Mouse (Mus musculus) midbrain, embryonic 11.5 days (tissue): ENCODE data around the gene Fgf7. TPM values are rescaled to one million over a fixed set of nuclear protein-coding genes. Genes with fewer than 3 reads are reported as not detected.

Source experiments
- ATAC-seq: fragments of 200-750 bp; cut with Nextera tagmentation; 2 replicates; pipeline ENCODE4 v1.8.0; 2017; ENCODE audit warnings: moderate TSS enrichment, moderate library complexity; ENCODE audit not compliant: low FRiP score
- DNase-seq: peaks from one replicate; pipeline ENCODE4 v3.0.0; 2015; ENCODE audit warnings: low spot score; ENCODE audit errors: missing footprints
- H3K27ac ChIP-seq: fragments of 300-500 bp; sonication (generic); 2 replicates; pipeline ENCODE4 v1.5.1; 2014; ENCODE audit warnings: low read depth, low read length
- H3K27me3 ChIP-seq: fragments of 300-500 bp; sonication (generic); 2 replicates; pipeline ENCODE4 v1.6.1; 2014; ENCODE audit warnings: mild to moderate bottlenecking, low read length, moderate library complexity, mixed read lengths; ENCODE audit not compliant: control insufficient read depth, insufficient read depth
- H3K36me3 ChIP-seq: fragments of 300-500 bp; sonication (generic); 2 replicates; pipeline ENCODE4 v1.6.1; 2014; ENCODE audit warnings: mild to moderate bottlenecking, low read length, moderate library complexity, mixed read lengths; ENCODE audit not compliant: control insufficient read depth, insufficient read depth
- H3K4me1 ChIP-seq: fragments of 300-500 bp; sonication (generic); 2 replicates; pipeline ENCODE4 v1.6.1; 2014; ENCODE audit warnings: low read length; ENCODE audit not compliant: control insufficient read depth, insufficient read depth
- H3K4me2 ChIP-seq: fragments of 300-500 bp; sonication (generic); 2 replicates; pipeline ENCODE4 v1.6.1; 2014; ENCODE audit warnings: mild to moderate bottlenecking, moderate library complexity
- H3K4me3 ChIP-seq: fragments of 300-500 bp; sonication (generic); 2 replicates; pipeline ENCODE4 v1.5.1; 2014; ENCODE audit warnings: low read depth, low read length
- H3K9ac ChIP-seq: fragments of 300-500 bp; sonication (generic); 2 replicates; pipeline ENCODE4 v1.6.1; 2014; ENCODE audit warnings: low read length
- H3K9me3 ChIP-seq: fragments of 300-500 bp; sonication (generic); 2 replicates; pipeline ENCODE4 v1.6.1; 2016; ENCODE audit warnings: low read length; ENCODE audit not compliant: control insufficient read depth
- WGBS: fragments of 180-500 bp; shearing (Covaris S2); extraction: QIAGEN DNeasy Blood & Tissue Kit; methylation state at CpG from one replicate; pipeline ENCODE4 v1.1.7; 2014; 5-methylcytosine and 5-hydroxymethylcytosine counted together
- polyA plus RNA-seq: library from polyadenylated mRNA; unstranded; fragments of >200 nt; fragmentation: Nextera tagmentation; extraction: Ambion mirVana; gene quantifications from 2 replicates; pipeline ENCODE4 v1.2.1, GENCODE M21; 2014

Gene Fgf7
- polyA plus RNA-seq = 0.37 and 0.57 TPM in 2 replicates

GRCm38 (mm10) chr2:126034379-126035005, at the start of gene Fgf7:
Gene Fgf7 (plus strand): TSS chr2:126034658.
- Histone ChIP-seq H3K27me3 (no peaks in the 10 kb centered on the region), H3K4me2 (no peak within 1 kb of the TSS), H3K4me3 (no peak within 1 kb of the TSS), H3K27ac (no peak within 1 kb of the TSS), H3K36me3 (no peaks in the 10 kb centered on the region), H3K9ac (no peak within 1 kb of the TSS), H3K9me3 (no peaks in the 10 kb centered on the region), H3K4me1 (no peaks in the 10 kb centered on the region)
- 72% methylated on average over 15 of the region's 15 CpGs for WGBS
- DNase-seq (peak; percentile 79), ATAC-seq (no peak)

GRCm38 (mm10) chr2:126002291-126002690, 32.2 kb upstream of the Fgf7 start:
- H3K27me3 ChIP-seq = no peaks in the 10 kb centered on the region
- H3K4me2 ChIP-seq = no peak overlapping the region
- DNase-seq (no peak), ATAC-seq (no peak)
- H3K27ac ChIP-seq = no peak overlapping the region
- H3K36me3 ChIP-seq = no peaks in the 10 kb centered on the region
- H3K9ac ChIP-seq = no peak overlapping the region
- H3K9me3 ChIP-seq = no peaks in the 10 kb centered on the region
- H3K4me3 ChIP-seq = no peak overlapping the region
- WGBS = 81% methylated on average over 5 of the region's 5 CpGs
- H3K4me1 ChIP-seq = no peaks in the 10 kb centered on the region

DNA sequence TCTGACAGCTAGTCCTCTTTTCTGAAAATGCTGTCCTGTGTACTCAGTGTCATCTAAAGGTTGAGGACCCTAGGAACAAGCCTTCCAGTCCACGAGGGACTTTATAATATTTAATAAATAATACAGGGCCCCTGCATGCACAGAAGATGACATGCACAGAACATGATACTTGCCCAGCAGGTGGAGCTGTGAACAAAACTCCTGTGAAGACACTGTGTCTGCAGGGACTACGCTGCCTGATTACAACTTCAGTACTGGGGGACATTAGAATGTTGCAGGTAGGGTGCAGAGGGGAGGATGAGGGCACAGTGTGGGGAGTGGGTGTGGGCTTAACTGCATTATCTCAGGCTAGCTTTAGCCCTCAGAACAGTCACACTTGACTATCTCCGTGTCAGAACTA, 28.4 kb upstream of the Fgf7 start:
- Histone ChIP-seq H3K4me1 (no peaks in the 10 kb centered on the region), H3K9ac (no peak overlapping the region), H3K4me3 (no peak overlapping the region), H3K36me3 (no peaks in the 10 kb centered on the region), H3K27ac (no peak overlapping the region), H3K9me3 (no peaks in the 10 kb centered on the region), H3K27me3 (no peaks in the 10 kb centered on the region), H3K4me2 (no peak overlapping the region)
- DNase-seq = peak; percentile 89
- ATAC-seq = peak; percentile 73; the same call in 1 of the 2 replicates
- WGBS = 48% methylated on average over 3 of the region's 3 CpGs

DNA sequence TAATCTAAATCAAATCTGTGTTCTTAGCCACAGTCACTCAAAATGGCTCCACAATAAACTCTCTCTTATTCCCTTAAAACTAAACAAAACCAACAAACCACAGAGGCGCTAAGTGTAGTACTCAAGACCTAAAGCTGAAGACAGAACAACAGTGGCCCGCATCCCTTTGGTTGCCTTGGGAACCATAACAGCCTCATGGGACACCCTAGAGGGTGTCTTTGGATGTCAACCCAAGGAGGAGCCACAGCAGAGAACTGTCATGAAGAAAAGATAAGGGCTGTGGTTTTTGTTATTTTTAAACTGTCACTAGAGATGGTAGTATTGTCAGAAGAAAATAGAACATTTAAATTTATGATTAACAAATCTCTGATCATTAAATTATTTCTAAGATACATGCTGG, 27.7 kb upstream of the Fgf7 start:
- no peaks in the 10 kb centered on the region for H3K27me3 ChIP-seq
- ATAC-seq (no peak), DNase-seq (no peak)
- H3K27ac ChIP-seq = no peak overlapping the region
- H3K9ac ChIP-seq = no peak overlapping the region
- WGBS = 62% methylated on average over 2 of the region's 2 CpGs
- no peaks in the 10 kb centered on the region for H3K4me1 ChIP-seq
- H3K36me3 ChIP-seq = no peaks in the 10 kb centered on the region
- H3K4me3 ChIP-seq = no peak overlapping the region
- H3K4me2 ChIP-seq = no peak overlapping the region
- no peaks in the 10 kb centered on the region for H3K9me3 ChIP-seq

DNA sequence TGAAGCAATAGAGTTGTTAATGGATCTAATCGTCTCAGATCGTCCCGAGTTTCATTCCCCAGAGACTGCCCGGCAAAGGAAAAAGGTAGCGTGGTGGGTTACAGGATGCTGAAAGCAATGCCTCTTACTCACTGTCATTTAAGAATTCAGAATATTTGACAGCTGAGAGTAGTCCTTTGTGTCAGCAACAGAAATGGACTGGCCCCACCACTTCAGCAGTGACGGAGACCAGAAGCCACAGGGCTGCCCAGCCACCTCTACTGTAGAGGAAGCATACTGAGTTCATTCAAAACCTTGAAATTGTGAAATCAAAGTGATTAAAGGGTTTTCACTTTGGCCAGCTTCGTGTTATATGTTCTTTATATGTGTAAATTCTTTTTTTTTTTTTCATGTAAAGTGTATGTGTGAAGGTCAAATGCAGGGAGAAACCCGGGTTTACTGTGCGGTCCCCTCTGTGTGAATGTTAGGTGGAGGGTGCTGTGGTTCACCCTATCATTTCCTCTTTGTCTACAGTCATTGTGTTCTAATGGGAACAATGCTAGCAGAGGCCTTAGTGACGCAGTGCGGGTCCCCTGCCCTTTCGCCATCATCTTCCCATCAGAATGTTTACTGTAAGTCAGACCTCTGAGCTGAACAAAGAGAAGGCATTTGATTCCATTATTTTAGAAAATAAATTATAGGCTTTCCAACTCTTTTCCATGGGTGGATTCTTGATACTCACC, 19.3 kb upstream of the Fgf7 start:
- Histone ChIP-seq H3K4me2 (no peak overlapping the region), H3K9ac (no peak overlapping the region), H3K4me3 (no peak overlapping the region), H3K27me3 (no peaks in the 10 kb centered on the region), H3K9me3 (no peaks in the 10 kb centered on the region), H3K4me1 (peaks cover 8% of the 10 kb centered on the region; the same call in 1 of the 2 replicates), H3K36me3 (no peaks in the 10 kb centered on the region), H3K27ac (no peak overlapping the region)
- ATAC-seq (peak; percentile 72), DNase-seq (peak; percentile 83)
- 44% methylated on average over 12 of the region's 12 CpGs for WGBS

DNA sequence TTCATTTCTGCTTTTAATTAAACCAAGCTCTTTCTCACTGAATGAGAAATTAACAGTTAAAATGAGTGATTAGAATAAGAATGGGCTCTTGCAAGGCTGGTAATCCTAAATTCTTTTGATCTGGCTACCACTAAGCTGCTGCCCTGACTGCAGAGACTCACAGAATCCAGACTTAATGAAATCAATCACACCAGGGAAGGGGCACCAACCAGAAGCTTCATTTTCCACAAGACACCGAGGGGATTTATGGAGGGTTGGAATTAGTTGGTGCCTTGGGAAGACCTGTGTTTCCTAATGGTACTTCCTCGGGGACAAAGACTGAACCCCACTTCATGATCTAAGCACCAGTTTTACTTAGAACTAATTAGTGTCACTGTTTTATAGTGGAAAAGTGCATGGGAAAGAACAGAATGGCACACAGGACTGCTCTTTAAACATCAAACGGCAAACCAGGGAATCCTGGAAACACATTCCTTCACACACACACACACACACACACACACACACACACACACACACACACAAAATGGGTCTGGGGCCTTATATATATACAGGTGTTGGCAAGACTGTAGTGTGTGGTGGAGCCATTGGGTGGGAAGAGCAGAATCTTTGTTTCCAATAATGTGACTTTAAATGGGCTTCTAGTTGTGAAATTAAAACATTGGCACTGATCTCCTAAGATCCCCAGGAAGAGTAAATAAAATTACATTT, 18.5 kb upstream of the Fgf7 start:
- 21% methylated on average over 3 of the region's 3 CpGs for WGBS
- DNase-seq = peak; percentile 85
- no peaks in the 10 kb centered on the region for H3K27me3 ChIP-seq
- H3K36me3 ChIP-seq = no peaks in the 10 kb centered on the region
- no peak overlapping the region for H3K9ac ChIP-seq
- no peak overlapping the region for H3K4me3 ChIP-seq
- H3K9me3 ChIP-seq = no peaks in the 10 kb centered on the region
- H3K4me2 ChIP-seq = no peak overlapping the region
- no peak overlapping the region for H3K27ac ChIP-seq
- peaks cover 8% of the 10 kb centered on the region; the same call in 1 of the 2 replicates for H3K4me1 ChIP-seq
- peak; percentile 93 for ATAC-seq

DNA sequence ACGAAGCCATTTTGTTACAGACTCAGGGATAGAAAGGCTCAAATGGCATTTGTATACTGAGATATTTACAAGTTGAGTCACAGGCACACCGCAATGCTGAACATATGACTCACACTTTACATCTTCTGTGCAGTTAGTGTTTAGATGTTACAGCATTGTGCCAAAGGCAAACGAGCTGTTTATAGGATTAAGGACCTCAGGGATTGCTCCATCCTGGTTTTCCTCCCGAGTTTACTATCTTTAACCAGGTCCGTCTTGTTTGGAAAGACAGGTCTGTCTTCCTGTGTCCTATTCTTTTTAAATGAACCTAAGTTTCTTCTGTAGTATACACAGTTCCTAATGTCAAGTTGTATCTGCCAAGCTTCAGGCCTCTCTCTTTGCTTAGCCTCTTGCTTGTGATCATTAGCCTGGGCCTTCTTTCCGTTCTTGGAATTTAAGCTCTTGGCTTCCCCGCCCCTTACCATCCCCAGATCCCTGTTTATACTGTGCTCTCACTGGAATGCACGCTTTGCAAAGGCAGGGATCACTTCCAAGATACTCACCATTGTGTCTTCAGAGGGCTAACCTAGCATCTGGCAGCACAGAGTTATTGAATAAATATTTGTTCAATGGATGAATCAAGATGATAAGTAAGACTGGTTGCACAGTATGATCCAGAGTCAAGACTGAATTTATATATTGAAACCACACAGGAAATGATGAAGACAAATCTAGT, 3.1 kb upstream of the Fgf7 start:
- WGBS = 57% methylated on average over 8 of the region's 8 CpGs
- H3K9me3 ChIP-seq = no peaks in the 10 kb centered on the region
- no peaks in the 10 kb centered on the region for H3K36me3 ChIP-seq
- no peaks in the 10 kb centered on the region for H3K4me1 ChIP-seq
- H3K27me3 ChIP-seq = no peaks in the 10 kb centered on the region
- no peak for ATAC-seq
- H3K4me2 ChIP-seq = no peak overlapping the region
- H3K27ac ChIP-seq = no peak overlapping the region
- DNase-seq = peak; percentile 59
- no peak overlapping the region for H3K4me3 ChIP-seq
- H3K9ac ChIP-seq = no peak overlapping the region

DNA sequence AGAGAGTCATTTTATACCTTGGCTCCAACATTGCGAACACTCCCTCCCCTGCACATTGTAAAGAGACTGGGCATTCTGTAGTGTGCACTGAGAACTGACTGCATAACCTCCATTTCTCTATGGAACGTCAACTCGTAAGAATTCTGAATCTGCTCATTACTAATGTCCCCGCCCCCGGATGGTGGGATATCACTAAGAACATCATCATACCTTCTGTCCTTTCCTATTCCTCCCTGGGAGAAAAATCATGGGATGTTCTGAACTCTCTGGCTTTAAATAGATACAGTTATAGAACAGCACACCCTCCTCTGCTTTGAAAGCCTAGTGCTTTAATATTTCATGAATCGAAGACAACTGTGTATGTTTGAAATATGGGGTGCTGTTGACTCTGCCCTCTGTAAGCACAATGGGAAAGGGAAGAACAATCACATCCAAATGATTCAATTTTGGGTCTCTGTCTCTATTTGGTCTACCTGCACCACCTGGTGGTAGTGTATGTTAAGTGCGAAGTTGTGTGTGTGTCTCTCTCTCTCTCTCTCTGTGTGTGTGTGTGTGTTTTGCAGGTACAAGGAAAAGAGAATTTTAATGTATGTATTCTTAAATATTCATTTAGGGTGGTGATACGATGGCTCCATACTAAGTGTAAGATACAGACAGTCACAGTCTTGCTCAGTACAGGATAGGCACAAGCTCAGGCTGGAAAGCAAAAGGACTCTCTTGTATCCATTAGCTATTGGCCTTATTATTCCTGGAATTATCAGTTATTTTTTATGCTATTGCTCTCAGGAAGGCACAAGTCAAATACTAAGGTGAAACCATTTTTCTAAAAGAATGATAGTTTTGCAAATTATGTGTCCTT, 1.1 kb upstream of the Fgf7 start:
- H3K27ac ChIP-seq = no peak overlapping the region
- 83% methylated on average over 8 of the region's 8 CpGs for WGBS
- no peak overlapping the region for H3K9ac ChIP-seq
- ATAC-seq (no peak), DNase-seq (peak; percentile 82)
- no peaks in the 10 kb centered on the region for H3K27me3 ChIP-seq
- no peaks in the 10 kb centered on the region for H3K36me3 ChIP-seq
- no peak overlapping the region for H3K4me2 ChIP-seq
- no peaks in the 10 kb centered on the region for H3K9me3 ChIP-seq
- no peaks in the 10 kb centered on the region for H3K4me1 ChIP-seq
- no peak overlapping the region for H3K4me3 ChIP-seq
